Mouse (Mus musculus) embryonic fibroblast, embryonic 13.5 days (primary cell): Measurements from ENCODE around the gene Gmds. TPM values are rescaled to one million over a fixed set of nuclear protein-coding genes. Genes with fewer than 3 reads are reported as not detected.

ENCODE experiments used
- H3K27ac ChIP-seq: 2 replicates; pipeline ENCODE4 v1.5.1; 2012; ENCODE audit warnings: low read length, control low read depth, inconsistent platforms; ENCODE audit not compliant: insufficient read depth
- H3K4me1 ChIP-seq: 2 replicates; pipeline ENCODE4 v1.6.1; 2011; ENCODE audit warnings: low read length; ENCODE audit not compliant: control insufficient read depth, insufficient read depth
- H3K4me3 ChIP-seq: 2 replicates; pipeline ENCODE4 v1.5.1; 2011; ENCODE audit warnings: mild to moderate bottlenecking, control low read depth, low read length; ENCODE audit not compliant: insufficient read depth
- CTCF ChIP-seq: IDR thresholded peaks from 2 replicates; pipeline ENCODE4 v1.5.1; 2011; ENCODE audit warnings: mild to moderate bottlenecking, control low read depth, low read length, moderate library complexity, borderline replicate concordance; ENCODE audit not compliant: insufficient read depth
- POLR2A ChIP-seq: IDR thresholded peaks from 2 replicates; pipeline ENCODE4 v1.6.1; 2011; ENCODE audit warnings: low read depth, mild to moderate bottlenecking, control low read depth, low read length, moderate library complexity
- polyA plus RNA-seq: library from polyadenylated mRNA; stranded (reverse); fragments of >200 nt; gene quantifications from 2 replicates; pipeline ENCODE4 v1.2.4, GENCODE M21; 2011; ENCODE audit warnings: low read depth; ENCODE audit not compliant: missing spikeins, insufficient read length

Gene Gmds
- polyA plus RNA-seq, 1 experiment = 19.1 TPM

DNA sequence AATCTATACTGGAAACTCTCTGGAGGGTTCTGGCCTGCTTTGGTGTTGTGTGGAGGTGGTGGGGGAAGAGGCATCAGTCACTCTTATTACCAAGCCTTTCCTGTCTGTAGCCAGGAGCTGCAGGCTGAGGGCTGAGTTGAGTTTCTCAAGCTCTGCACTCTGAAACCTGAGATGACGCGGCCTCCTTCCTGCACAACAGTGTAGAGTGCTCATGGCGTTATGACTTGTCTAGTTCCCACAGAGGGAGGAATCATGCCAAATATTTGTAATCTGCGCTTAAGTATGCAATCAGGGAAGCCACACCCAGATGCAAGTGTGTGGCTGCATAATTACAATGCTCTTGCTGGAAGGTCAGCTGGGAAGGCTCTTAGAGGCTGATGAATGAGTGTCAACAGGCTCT, 461.5 kb downstream of the Gmds start:
- no peak overlapping the region for H3K4me3 ChIP-seq
- peaks cover 9% of the 10 kb centered on the region for H3K4me1 ChIP-seq
- no peak for TF ChIP-seq CTCF
- no peak for TF ChIP-seq POLR2A
- H3K27ac ChIP-seq = 0 out of 2 replicates have a peak overlapping the region, but pooled peaks have one; percentile 7

DNA sequence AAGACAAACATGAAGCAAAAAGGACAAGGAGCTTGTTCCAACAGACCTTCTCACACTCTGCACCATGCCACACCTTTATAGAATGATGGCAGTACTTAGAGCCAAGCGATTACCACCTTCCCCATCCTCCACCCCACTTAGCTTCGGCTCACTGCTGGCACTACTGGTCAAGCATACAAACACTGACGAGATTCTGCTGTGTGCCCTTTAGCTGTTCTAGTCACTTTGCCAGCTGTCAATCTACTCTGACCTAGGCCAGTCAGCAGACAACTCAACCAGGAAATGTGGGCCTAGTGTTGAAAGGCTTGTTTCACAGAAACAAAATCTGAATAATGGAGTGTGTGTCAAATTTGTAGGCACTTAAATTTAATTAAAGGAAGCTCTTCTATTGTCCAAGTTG, 464.1 kb downstream of the Gmds start:
- Histone ChIP-seq H3K4me1 (peaks cover 6% of the 10 kb centered on the region), H3K27ac (no peak overlapping the region), H3K4me3 (no peak overlapping the region)
- TF ChIP-seq CTCF = no peak
- no peak for TF ChIP-seq POLR2A

DNA sequence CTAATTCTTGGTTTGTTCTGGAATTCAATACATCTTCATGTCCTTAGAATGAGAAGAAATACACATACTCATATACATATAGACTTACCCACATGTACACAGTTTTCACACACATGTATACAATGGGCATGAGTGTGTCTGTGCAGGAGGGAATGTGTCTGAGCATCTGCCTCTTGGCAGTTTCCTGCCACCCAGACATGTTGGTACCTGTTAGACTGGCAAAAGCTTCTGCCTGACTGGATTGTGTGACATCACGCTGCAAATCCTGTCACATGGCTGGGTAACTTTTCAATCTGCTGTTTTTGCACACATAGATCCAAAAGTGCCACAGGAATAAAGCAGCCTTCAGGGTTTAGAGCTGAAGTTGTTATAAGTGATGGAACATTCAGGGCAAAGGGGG, 465.3 kb downstream of the Gmds start:
- H3K4me1 ChIP-seq = peaks cover 6% of the 10 kb centered on the region
- H3K4me3 ChIP-seq = no peak overlapping the region
- TF ChIP-seq CTCF = no peak
- no peak for TF ChIP-seq POLR2A
- no peak overlapping the region for H3K27ac ChIP-seq

DNA sequence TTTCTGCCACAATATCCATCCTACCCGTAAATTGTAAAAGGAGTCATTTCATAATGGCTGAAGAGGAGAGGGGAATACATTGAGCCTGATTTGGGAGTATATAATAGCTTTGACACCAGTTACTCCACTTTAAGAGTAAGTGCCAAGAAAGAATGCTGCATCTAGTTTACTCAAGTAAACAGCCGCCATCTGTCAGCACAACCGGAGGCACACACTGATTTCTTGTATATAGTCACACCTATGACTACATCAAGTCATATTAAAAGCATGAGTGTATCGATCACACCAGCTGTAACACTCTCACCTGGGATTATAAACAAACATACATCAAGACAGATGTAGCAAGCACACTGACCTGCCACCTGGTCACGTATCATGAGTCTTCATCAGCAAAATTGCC, 473.8 kb downstream of the Gmds start:
- no peaks in the 10 kb centered on the region for H3K4me1 ChIP-seq
- TF ChIP-seq POLR2A (no peak), CTCF (no peak)
- H3K4me3 ChIP-seq = no peak overlapping the region
- no peak overlapping the region for H3K27ac ChIP-seq

DNA sequence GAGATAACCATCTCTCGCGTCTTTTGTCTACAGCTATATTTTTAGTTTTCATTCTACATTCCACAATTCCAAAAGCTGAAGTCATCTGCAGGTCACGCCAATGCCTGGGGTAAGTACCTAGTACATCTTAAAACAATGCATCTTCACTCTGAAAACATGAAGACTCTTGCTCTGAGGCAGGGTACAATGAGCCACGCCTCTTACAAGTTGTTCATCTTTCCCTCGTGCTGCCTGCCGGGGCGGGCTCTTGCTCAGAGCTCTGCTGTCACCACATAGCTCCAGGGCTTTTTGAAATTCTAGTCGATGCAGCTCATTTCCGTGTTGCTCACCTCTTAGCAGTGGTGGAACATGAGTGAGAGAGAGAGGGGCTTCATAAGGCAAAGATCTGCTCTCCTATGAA, 475.1 kb downstream of the Gmds start:
- H3K27ac ChIP-seq = no peak overlapping the region
- no peak overlapping the region for H3K4me3 ChIP-seq
- H3K4me1 ChIP-seq = peaks cover 4% of the 10 kb centered on the region
- TF ChIP-seq POLR2A = no peak
- no peak for TF ChIP-seq CTCF

DNA sequence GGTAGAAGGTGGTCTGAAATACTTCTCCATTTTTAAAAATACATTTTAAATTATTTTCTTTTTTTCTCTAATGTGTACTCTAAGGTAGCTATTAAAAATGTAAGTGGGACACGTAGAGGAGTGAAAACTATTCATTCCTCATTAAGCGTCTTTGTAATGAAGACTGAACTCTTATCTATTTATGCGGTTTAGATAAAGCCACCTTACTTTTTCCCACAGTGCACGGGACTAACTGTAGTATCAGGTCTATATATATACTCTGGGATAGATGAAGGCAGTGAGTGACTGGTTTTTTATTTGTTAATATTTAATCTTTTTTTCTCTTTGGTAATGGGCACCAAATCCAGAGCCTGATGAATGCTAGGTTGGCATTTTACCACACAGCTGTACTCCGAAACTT, 478.3 kb downstream of the Gmds start:
- TF ChIP-seq CTCF (no peak), POLR2A (no peak)
- Histone ChIP-seq H3K27ac (no peak overlapping the region), H3K4me1 (peaks cover 4% of the 10 kb centered on the region), H3K4me3 (no peak overlapping the region)

DNA sequence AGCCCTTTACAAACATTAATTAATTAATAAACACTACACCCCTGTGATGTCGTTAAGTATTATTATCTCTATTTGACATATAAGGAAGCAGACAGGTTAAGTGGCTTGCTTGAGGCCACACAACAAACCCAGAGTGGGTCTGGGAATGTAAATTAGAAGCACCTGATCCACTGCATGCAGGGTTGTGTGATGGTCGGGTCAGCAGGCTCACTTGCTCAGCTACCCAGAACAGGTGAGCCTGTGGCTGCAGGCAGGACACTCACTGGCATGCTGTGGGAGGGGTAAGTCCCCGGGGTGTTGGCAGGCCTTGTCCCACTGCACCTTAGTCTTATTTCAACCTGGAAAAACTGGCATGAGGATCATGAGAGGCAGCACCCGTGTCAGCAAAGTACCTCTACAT, 484.5 kb downstream of the Gmds start:
- H3K4me1 ChIP-seq = peaks cover 6% of the 10 kb centered on the region
- H3K27ac ChIP-seq = no peak overlapping the region
- TF ChIP-seq POLR2A (no peak), CTCF (no peak)

DNA sequence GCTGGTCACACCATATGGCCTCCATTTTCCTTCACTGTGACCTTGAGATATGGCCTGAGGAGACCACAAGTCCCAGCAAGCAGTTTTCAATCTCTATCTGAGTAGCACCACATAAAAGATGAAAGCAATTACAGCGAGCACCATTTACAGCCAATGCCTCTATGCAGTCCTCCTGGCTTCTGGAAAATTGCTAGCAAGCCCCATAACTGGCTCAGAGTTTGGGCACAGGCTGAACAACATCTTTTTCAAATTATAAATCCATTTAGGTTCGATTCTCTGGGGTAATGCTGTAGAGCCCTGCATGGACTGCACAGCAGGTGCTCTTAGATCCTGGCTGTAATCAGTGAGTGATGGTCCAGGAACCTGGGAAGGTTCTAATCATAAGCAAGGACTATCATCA, 485.0 kb downstream of the Gmds start:
- no peak overlapping the region for H3K27ac ChIP-seq
- TF ChIP-seq CTCF = no peak
- TF ChIP-seq POLR2A = no peak

More for the DNA sequence above, 484.5 kb downstream of the Gmds start:
- H3K4me3 ChIP-seq = no peak overlapping the region

DNA sequence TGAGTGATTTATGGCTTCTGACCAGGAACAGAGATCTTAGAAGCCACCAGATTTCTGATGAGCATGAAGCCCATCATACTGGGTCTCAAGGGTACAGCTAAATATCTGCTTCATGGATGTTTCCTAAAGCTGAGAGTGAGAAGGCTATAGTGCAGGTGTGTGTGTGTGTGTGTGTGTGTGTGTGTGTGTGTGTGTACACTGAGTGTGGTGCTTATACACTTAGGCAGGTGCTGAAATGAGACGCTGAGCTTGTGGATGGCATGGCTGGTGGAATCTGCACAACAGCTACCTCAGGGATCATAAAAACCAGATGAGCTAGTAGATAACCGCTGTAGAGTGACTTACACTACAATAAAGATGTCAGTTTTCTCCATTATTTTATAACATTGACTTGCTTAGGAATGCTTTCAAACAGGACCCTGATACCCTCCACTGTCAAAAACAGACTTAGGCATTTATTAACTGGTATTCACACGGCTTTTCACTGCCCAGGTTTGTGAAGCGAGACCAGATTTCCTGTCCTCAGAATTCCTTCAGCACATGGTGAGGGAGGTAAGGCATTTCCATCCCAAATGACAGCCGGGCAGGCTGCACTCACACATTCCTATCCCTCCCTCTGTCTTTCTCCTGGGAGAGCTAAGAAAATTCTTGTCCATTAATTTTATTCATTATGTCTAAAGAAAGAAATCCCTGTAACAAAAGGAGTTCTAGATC, 489.1 kb downstream of the Gmds start:
- TF ChIP-seq CTCF = no peak
- no peak for TF ChIP-seq POLR2A

More for the DNA sequence above, 485.0 kb downstream of the Gmds start:
- Histone ChIP-seq H3K4me1 (peaks cover 6% of the 10 kb centered on the region), H3K4me3 (no peak overlapping the region)

DNA sequence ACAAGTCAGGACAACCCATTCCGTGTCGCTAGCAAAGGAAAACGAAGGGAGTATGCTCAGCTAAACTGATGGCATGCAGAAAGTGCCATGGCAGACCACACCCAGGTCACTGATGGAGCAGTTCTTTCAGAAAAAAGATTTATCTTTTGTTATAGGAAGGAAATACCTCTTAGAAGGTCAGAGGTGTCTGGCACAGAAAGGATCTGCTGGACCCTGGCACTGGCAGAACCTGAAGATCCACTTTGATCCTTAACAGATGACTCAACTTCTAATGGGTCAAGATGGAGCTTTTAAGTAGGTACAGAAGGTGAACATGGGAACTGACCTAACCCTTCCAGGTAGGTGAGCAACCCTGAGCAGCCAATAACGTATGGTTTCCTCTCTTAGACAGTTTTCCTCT, 502.7 kb downstream of the Gmds start:
- H3K4me1 ChIP-seq = no peaks in the 10 kb centered on the region
- TF ChIP-seq CTCF = no peak
- no peak for TF ChIP-seq POLR2A
- H3K4me3 ChIP-seq = no peak overlapping the region
- no peak overlapping the region for H3K27ac ChIP-seq

More for the DNA sequence above, 489.1 kb downstream of the Gmds start:
- Histone ChIP-seq H3K4me3 (no peak overlapping the region), H3K4me1 (peaks cover 6% of the 10 kb centered on the region), H3K27ac (no peak overlapping the region)
